Mouse (Mus musculus) c-Kit-positive CD71-negative TER-119-negative erythroid progenitor cells, embryonic 14.5 days (primary cell): ENCODE measurements at regions not wholly inside any gene's neighbourhood (a gene's known extent, or its start where the extent isn't known, plus 50 kb on each side); places are given as distances from the start of the nearest gene placed in this dataset.

ENCODE experiments used
- DNase-seq: peaks from one replicate; pipeline ENCODE4 v3.0.0-alpha.2; 2013; ENCODE audit warnings: low read depth

DNA sequence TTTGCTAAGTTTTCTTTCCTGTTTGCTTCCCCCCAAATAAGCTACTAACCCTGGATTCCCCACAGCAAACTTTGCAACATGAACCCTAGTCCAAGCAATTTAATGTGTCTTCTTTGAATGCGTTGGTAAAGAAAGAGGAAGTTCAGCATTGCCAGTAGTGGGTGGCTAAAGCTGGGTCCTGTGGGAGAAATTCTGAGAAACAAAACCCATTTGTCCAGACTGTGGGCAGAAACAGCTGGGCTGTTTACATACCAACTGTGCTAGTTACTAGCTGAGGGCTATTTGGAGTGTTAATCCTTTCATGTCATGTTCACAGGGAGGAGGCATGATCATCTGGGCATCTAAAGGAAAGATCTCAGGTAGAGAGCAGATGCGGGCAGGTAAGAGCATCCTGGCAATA is 51.8 kb upstream of the 1190002N15Rik start:
- no peak for DNase-seq

DNA sequence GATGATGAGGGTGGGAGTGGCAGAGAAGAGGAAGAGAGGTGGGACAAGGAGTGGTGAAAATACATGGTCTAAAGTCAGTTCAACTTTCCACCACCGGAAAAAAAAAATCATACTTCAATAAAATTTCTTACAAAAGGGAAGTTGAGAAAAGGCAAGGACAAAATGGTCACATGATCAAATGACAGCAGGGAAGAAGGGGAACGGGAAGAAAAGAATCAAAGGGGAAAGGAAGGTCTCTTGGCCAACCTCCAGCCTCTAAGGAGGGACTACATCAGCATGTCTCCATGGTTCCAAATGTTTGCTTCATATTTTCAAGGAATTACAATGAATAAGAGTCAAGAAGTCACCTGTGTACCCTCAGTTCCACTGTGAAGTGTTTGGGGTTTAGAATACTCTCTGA is 64.7 kb upstream of the Slc9a9 start:
- DNase-seq, result no peak

DNA sequence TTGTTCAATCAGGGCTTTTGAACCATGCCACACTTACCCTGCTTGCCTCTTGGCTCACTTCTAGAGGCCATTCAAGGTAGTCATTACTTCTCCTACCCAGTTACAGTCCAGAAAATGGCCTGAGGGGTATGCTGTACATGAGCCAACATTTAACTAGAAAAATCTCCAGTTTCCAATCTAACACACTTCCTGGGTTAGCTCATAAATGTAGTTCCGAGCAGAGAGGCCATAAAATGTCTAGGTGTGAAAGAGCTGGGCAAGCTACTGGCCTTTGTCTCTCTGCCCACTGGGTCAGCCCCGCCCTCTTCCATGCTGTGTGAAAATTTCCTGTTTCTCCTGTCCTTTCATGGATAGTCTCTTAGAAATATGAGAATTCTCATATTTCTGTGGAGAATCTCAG is 63.3 kb upstream of the Slc9a9 start:
- no peak for DNase-seq

DNA sequence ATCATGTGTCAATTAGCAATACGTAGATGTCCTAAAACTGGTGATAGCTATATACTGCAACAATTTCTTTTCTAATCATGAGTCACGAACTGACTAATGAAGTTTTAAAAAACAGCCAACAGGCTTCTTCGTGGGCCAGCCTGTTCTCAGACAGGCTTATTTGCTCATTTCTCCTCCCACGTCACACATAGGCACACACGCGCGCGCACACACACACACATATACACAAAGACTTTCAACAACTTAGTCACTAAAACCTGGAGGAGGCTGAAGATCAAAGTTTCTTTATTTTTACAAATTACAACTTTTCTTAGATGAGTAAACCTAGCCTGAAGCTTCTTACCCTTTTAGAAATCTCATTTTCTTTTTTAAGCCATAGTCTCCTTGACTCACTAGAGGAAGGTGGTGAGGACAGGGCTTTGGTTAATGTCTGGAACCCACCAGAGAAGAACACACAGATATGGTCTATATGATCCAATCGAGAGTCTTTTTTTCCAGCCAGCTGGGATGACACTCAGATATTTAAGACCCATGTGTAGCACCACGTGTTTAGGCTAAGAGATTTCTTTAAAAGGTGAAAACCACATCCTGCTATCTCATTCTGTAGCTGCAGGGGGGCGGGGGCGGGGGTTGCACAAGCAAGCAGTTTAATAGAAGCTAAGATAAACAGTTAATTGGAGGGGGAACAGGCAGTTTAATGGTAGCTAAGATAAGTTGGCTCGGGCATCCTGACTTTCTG is 62.5 kb upstream of the Slc9a9 start:
- DNase-seq, result no peak

DNA sequence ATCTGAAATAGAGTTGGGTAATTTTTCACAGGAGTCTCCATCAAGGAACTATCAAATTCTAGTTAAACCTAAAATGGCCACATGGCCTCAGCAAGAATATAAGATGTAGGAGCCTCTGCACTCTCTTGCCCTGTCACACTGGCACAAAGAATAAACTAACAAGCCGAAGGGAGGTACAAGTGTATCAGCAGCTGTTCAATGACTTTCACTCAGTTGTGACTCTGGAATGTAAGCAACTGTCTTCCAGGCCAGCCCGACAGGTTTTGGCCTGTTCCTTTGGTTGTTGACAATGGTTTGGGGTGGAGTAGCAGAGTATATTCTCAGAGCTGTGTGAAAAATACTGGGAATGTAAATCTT is 62.0 kb upstream of the Slc9a9 start:
- no peak for DNase-seq

DNA sequence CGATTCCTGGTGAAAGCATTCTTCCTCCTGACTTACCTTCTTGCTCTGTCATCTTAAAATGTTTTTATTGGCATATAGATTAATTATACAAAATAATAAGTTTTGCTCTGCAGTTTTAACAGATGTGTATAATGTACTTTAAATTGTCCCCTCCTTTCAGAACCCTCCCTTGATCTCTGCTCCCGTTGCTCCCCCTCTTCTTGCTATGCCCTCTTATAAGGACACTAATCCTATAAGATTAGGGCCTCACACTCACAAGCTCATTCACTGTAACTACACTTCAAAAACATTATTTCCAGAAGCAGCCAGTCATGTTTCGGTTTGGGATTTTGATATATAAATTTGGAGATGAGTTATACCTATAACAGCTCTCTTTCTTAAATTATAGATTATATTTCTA is 59.6 kb upstream of the Slc9a9 start:
- no peak for DNase-seq

DNA sequence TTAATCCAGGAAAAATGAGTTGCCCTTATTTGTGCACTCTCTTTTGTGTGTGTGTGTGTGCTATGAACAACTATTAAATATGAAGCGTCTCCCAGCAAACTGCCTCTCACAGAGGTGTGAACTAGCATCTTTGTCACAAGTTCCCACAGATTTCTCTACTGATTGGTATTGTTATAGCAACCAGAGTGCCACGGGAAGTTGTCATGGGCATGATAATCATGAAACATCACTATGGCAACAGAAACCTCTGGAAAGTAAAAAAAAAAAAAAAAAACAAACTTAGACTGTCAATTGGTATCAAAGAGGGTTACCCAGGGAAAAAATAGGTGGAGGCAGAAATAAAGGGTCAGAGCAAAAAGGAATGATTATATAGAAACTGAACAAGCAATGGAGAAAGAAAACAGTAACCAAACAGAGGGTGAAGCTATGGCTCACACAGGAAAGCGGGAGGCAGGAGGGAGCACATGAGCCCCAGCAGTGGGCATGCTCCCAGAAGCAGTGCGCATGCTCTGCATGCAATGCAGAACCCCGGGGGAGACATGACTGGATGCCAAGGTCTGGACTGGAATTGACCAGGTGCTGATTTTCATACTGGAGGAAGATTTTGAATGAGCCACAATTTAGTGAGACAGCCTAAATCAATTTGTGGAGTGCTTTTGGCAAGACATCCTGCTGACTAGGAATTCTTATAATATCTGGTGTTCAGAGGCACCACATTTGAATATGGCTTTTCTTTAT is 58.9 kb upstream of the Slc9a9 start:
- no peak for DNase-seq

DNA sequence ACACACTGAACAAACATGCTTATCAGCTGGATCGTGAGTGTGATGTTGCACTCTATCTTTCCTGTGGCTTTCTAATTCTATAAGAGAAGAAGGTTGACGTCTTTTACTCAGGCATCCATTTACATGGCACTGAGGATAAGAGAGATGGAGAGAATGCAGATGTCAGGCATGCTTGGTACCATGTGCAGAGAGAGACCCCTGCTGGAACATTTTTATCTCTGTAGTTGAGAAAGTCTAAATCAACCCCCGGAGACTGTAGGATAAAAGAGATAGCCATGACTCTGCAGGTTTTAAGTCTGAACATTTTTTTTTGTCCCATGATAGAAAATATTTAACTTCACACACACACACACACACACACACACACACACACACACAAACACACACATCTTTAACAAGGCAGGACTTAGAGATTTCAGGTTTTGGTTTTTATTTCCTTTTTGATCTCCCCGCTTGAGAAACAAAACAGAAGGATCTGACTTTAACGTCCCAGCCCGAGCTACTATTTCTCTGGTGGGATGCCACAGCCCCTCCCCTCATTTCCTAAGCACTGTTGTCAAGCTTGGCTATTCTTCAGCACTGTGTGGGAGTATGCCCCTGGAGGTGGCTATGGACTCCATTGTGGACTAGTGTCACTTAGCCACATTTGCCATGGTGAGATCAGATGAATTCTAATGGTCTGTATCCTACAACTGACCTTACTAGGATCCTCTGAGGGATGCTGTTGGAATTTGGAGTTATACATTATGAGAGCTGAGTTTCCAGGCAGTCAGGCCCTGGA is 55.6 kb upstream of the Slc9a9 start:
- peak; percentile 31 for DNase-seq

DNA sequence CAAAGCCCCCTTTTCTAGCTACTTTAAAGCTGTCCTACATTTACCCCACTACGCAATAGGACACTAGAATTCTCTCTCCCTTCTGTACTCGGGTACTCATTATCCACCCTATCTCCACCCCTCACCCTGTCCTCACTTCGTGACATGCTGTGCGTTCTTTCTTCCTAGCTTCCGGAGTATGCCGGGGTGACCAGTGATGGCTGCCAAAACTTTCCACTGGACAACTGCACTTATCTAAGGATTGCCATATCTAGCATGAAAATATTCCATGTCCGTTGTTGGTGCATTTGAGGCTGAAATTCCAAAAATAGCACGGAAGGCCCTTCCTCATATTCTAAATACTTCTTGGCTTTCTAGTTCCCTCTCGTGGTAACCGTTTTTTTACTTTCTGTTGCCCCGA is 54.5 kb upstream of the Slc9a9 start:
- no peak for DNase-seq

DNA sequence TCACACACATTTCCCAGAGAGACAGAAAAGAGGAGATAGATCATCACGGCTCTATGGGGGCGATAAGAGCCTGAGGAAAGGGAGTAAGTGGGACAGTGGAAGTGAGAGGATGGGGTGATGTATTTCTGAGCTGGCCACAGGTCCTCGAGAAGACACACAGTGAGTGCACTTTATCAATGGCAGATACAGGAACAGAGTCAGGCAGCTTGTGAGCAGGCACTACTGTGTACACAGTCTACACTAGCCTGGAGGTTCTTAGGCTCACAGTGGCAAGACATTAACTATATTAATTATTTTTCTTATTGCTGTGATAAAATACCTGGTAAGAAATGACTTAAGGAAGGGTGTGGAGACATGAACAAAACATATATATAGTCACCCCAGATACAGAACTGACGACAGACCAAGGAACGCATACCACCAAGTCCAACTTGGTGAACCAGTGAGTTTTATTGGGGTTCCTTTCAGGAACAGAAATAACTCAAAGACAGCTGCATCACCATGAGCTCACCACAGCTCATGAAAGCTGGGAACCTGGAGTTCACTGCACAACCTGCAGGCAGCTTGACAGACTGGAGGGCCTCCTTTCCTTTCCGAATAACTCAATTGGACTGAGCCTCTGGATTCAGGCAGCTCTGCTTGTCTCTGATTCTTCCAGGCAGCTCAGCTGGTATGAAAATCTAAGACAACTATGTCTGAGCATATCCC is 51.5 kb upstream of the Slc9a9 start:
- no peak for DNase-seq
